Mouse (Mus musculus): ENCODE results near the gene Nrf1. TPM values are rescaled to one million over a fixed set of nuclear protein-coding genes. Genes with fewer than 3 reads are reported as not detected.

Gene Nrf1
- polyA plus RNA-seq, 1 experiment from 2014 or later = 70.1 TPM

- H3K36me3 ChIP-seq (ENCODE audit: control insufficient read depth, insufficient read depth, low read length) = peaks cover 35% of the 10 kb centered on the region
- ATAC-seq (ENCODE audit: low FRiP score, low TSS enrichment) = no peak
Observed at GRCm38 (mm10) chr6:30147753-30148152, 100.0 kb downstream of the Nrf1 start.

GRCm38 (mm10) chr6:30150471-30150870 is 102.7 kb downstream of the Nrf1 start:
- no peak for ATAC-seq (ENCODE audit: low FRiP score, low TSS enrichment)
- no peak overlapping the region for H3K27ac ChIP-seq (ENCODE audit: low read depth, low read length)
- H3K9ac ChIP-seq (ENCODE audit: low read depth, low read length) = no peak overlapping the region
- no peaks in the 10 kb centered on the region for H3K4me1 ChIP-seq (ENCODE audit: control insufficient read depth, insufficient read depth, low read length)
- peaks cover 30% of the 10 kb centered on the region for H3K36me3 ChIP-seq (ENCODE audit: control insufficient read depth, insufficient read depth, low read length)
- H3K4me2 ChIP-seq (replicated peaks; ENCODE audit: low read depth, low read length) = no peak overlapping the region
- H3K27me3 ChIP-seq (ENCODE audit: control insufficient read depth, insufficient read depth, low read length) = no peaks in the 10 kb centered on the region
- WGBS = 96% methylated on average over 8 of the region's 8 CpGs
- H3K9me3 ChIP-seq (ENCODE audit: control insufficient read depth, low read length) = no peaks in the 10 kb centered on the region
- no peak overlapping the region for H3K4me3 ChIP-seq (ENCODE audit: low read length)

More at GRCm38 (mm10) chr6:30147753-30148152, 100.0 kb downstream of the Nrf1 start:
- no peak overlapping the region for H3K9ac ChIP-seq (ENCODE audit: low read depth, low read length)
- no peaks in the 10 kb centered on the region for H3K9me3 ChIP-seq (ENCODE audit: control insufficient read depth, low read length)
- no peak overlapping the region for H3K4me3 ChIP-seq (ENCODE audit: low read length)
- 91% methylated on average over 6 of the region's 6 CpGs for WGBS
- H3K27ac ChIP-seq (ENCODE audit: low read depth, low read length) = no peak overlapping the region
- no peak overlapping the region for H3K4me2 ChIP-seq (replicated peaks; ENCODE audit: low read depth, low read length)
- H3K4me1 ChIP-seq (ENCODE audit: control insufficient read depth, insufficient read depth, low read length) = no peaks in the 10 kb centered on the region
- H3K27me3 ChIP-seq (ENCODE audit: control insufficient read depth, insufficient read depth, low read length) = no peaks in the 10 kb centered on the region

GRCm38 (mm10) chr6:30152163-30152562 is 104.4 kb downstream of the Nrf1 start:
- Histone ChIP-seq H3K4me3 (ENCODE audit: low read length) (no peak overlapping the region), H3K9ac (ENCODE audit: low read depth, low read length) (no peak overlapping the region), H3K36me3 (ENCODE audit: control insufficient read depth, insufficient read depth, low read length) (peaks cover 29% of the 10 kb centered on the region), H3K27me3 (ENCODE audit: control insufficient read depth, insufficient read depth, low read length) (no peaks in the 10 kb centered on the region), H3K4me1 (ENCODE audit: control insufficient read depth, insufficient read depth, low read length) (no peaks in the 10 kb centered on the region), H3K9me3 (ENCODE audit: control insufficient read depth, low read length) (no peaks in the 10 kb centered on the region), H3K4me2 (replicated peaks; ENCODE audit: low read depth, low read length) (no peak overlapping the region), H3K27ac (ENCODE audit: low read depth, low read length) (no peak overlapping the region)
- ATAC-seq (ENCODE audit: low FRiP score, low TSS enrichment) = no peak
- 89% methylated on average over 12 of the region's 12 CpGs for WGBS

- ATAC-seq (ENCODE audit: low FRiP score, low TSS enrichment) = no peak
- peaks cover 27% of the 10 kb centered on the region for H3K36me3 ChIP-seq (ENCODE audit: control insufficient read depth, insufficient read depth, low read length)
- 66% methylated on average over 10 of the region's 10 CpGs for WGBS
- no peak overlapping the region for H3K27ac ChIP-seq (ENCODE audit: low read depth, low read length)
- H3K9me3 ChIP-seq (ENCODE audit: control insufficient read depth, low read length) = no peaks in the 10 kb centered on the region
- H3K27me3 ChIP-seq (ENCODE audit: control insufficient read depth, insufficient read depth, low read length) = no peaks in the 10 kb centered on the region
- H3K4me2 ChIP-seq (replicated peaks; ENCODE audit: low read depth, low read length) = no peak overlapping the region
- H3K4me1 ChIP-seq (ENCODE audit: control insufficient read depth, insufficient read depth, low read length) = no peaks in the 10 kb centered on the region
- H3K4me3 ChIP-seq (ENCODE audit: low read length) = no peak overlapping the region
- no peak overlapping the region for H3K9ac ChIP-seq (ENCODE audit: low read depth, low read length)
Observed at GRCm38 (mm10) chr6:30152649-30153048, 104.9 kb downstream of the Nrf1 start.

- no peak overlapping the region for H3K9ac ChIP-seq (ENCODE audit: low read depth, low read length)
- no peak overlapping the region for H3K4me2 ChIP-seq (replicated peaks; ENCODE audit: low read depth, low read length)
- no peak overlapping the region for H3K4me3 ChIP-seq (ENCODE audit: low read length)
- no peaks in the 10 kb centered on the region for H3K9me3 ChIP-seq (ENCODE audit: control insufficient read depth, low read length)
- peaks cover 23% of the 10 kb centered on the region for H3K36me3 ChIP-seq (ENCODE audit: control insufficient read depth, insufficient read depth, low read length)
- no peak overlapping the region for H3K27ac ChIP-seq (ENCODE audit: low read depth, low read length)
- H3K4me1 ChIP-seq (ENCODE audit: control insufficient read depth, insufficient read depth, low read length) = no peaks in the 10 kb centered on the region
- ATAC-seq (ENCODE audit: low FRiP score, low TSS enrichment) = no peak
- WGBS = 80% methylated on average over 3 of the region's 3 CpGs
- H3K27me3 ChIP-seq (ENCODE audit: control insufficient read depth, insufficient read depth, low read length) = no peaks in the 10 kb centered on the region
Observed at GRCm38 (mm10) chr6:30153076-30153475, 105.3 kb downstream of the Nrf1 start.

- Histone ChIP-seq H3K4me3 (ENCODE audit: low read length) (no peak overlapping the region), H3K9ac (ENCODE audit: low read depth, low read length) (no peak overlapping the region), H3K36me3 (ENCODE audit: control insufficient read depth, insufficient read depth, low read length) (peaks cover 18% of the 10 kb centered on the region), H3K9me3 (ENCODE audit: control insufficient read depth, low read length) (no peaks in the 10 kb centered on the region), H3K27me3 (ENCODE audit: control insufficient read depth, insufficient read depth, low read length) (no peaks in the 10 kb centered on the region), H3K27ac (ENCODE audit: low read depth, low read length) (no peak overlapping the region), H3K4me2 (replicated peaks; ENCODE audit: low read depth, low read length) (no peak overlapping the region), H3K4me1 (ENCODE audit: control insufficient read depth, insufficient read depth, low read length) (no peaks in the 10 kb centered on the region)
- ATAC-seq (ENCODE audit: low FRiP score, low TSS enrichment) = no peak
- WGBS = 91% methylated on average over 15 of the region's 15 CpGs
Observed at GRCm38 (mm10) chr6:30153733-30154415, 106.1 kb downstream of the Nrf1 start.

GRCm38 (mm10) chr6:30159516-30160045 is 111.8 kb downstream of the Nrf1 start:
- ATAC-seq (ENCODE audit: low FRiP score, low TSS enrichment) = no peak
- Histone ChIP-seq H3K4me3 (ENCODE audit: low read length) (no peak overlapping the region), H3K4me1 (ENCODE audit: control insufficient read depth, insufficient read depth, low read length) (peaks cover 4% of the 10 kb centered on the region; the same call in 1 of the 2 replicates), H3K9me3 (ENCODE audit: control insufficient read depth, low read length) (no peaks in the 10 kb centered on the region), H3K27ac (ENCODE audit: low read depth, low read length) (no peak overlapping the region), H3K27me3 (ENCODE audit: control insufficient read depth, insufficient read depth, low read length) (no peaks in the 10 kb centered on the region), H3K36me3 (ENCODE audit: control insufficient read depth, insufficient read depth, low read length) (no peaks in the 10 kb centered on the region), H3K4me2 (replicated peaks; ENCODE audit: low read depth, low read length) (no peak overlapping the region), H3K9ac (ENCODE audit: low read depth, low read length) (no peak overlapping the region)
- WGBS = 57% methylated on average over 4 of the region's 4 CpGs

- 79% methylated on average over 4 of the region's 4 CpGs for WGBS
- H3K9me3 ChIP-seq (ENCODE audit: control insufficient read depth, low read length) = no peaks in the 10 kb centered on the region
- no peak overlapping the region for H3K4me2 ChIP-seq (replicated peaks; ENCODE audit: low read depth, low read length)
- H3K4me1 ChIP-seq (ENCODE audit: control insufficient read depth, insufficient read depth, low read length) = peaks cover 4% of the 10 kb centered on the region; the same call in 1 of the 2 replicates
- H3K9ac ChIP-seq (ENCODE audit: low read depth, low read length) = no peak overlapping the region
- H3K4me3 ChIP-seq (ENCODE audit: low read length) = no peak overlapping the region
- no peak for ATAC-seq (ENCODE audit: low FRiP score, low TSS enrichment)
- no peaks in the 10 kb centered on the region for H3K27me3 ChIP-seq (ENCODE audit: control insufficient read depth, insufficient read depth, low read length)
- no peaks in the 10 kb centered on the region for H3K36me3 ChIP-seq (ENCODE audit: control insufficient read depth, insufficient read depth, low read length)
- no peak overlapping the region for H3K27ac ChIP-seq (ENCODE audit: low read depth, low read length)
Observed at GRCm38 (mm10) chr6:30160408-30160807, 112.6 kb downstream of the Nrf1 start.

GRCm38 (mm10) chr6:30161618-30162017 is 113.8 kb downstream of the Nrf1 start:
- no peak for ATAC-seq (ENCODE audit: low FRiP score, low TSS enrichment)
- WGBS = 87% methylated on average over 2 of the region's 2 CpGs
- Histone ChIP-seq H3K4me3 (ENCODE audit: low read length) (no peak overlapping the region), H3K9me3 (ENCODE audit: control insufficient read depth, low read length) (no peaks in the 10 kb centered on the region), H3K36me3 (ENCODE audit: control insufficient read depth, insufficient read depth, low read length) (no peaks in the 10 kb centered on the region), H3K27ac (ENCODE audit: low read depth, low read length) (no peak overlapping the region), H3K9ac (ENCODE audit: low read depth, low read length) (no peak overlapping the region), H3K4me1 (ENCODE audit: control insufficient read depth, insufficient read depth, low read length) (peaks cover 4% of the 10 kb centered on the region; the same call in 1 of the 2 replicates), H3K4me2 (replicated peaks; ENCODE audit: low read depth, low read length) (no peak overlapping the region), H3K27me3 (ENCODE audit: control insufficient read depth, insufficient read depth, low read length) (no peaks in the 10 kb centered on the region)
